Mouse (Mus musculus): ENCODE data around the gene Ttc4.

- TF ChIP-seq EP300 (IDR thresholded peaks at IDR 0.05; ENCODE audit: insufficient read depth, low read depth, low read length) (no peak), CTCF (IDR thresholded peaks at IDR 0.05; ENCODE audit: low read depth, low read length) (no peak)
Observed at GRCm38 (mm10) chr4:106615637-106616036, 63.1 kb downstream of the Ttc4 start.

All from ES-Bruce4 (cell line).